Mouse (Mus musculus) left cerebral cortex, adult 18-20 months (tissue): ENCODE data around the gene Hspa1a. TPM values are rescaled to one million over a fixed set of nuclear protein-coding genes. Genes with fewer than 3 reads are reported as not detected.
"Not testable (repeated sequence)": the region's sequence is repeated elsewhere in the genome, so short reads cannot be mapped to it uniquely, and the experiment has no call there.

ENCODE experiments used
- DNase-seq, 2 experiments: peaks; one replicate each; pipeline ENCODE4 v3.0.0; 2021 to 2022; ENCODE audit warnings: low spot score in 2 of 2, mixed read lengths in 1 of 2
- long read RNA-seq, 2 experiments: library from polyadenylated mRNA; stranded (forward); transcript quantifications; one replicate each; pipeline ENCODE4 v2.0.0; 2021
- total RNA-seq, 2 experiments: library from RNA; stranded (reverse); gene quantifications; 2 replicates each; pipeline ENCODE4 v1.2.3; 2021

Hspa1a gene
- total RNA-seq = 10 to 100 TPM; 22.1 to 23.4 TPM
- long read RNA-seq, experiment 1, transcript Hspa1a-201 (1 exons, 2,967 nt) = major isoform, 50 of 50 reads
- long read RNA-seq, experiment 1, partial matches to known transcripts = 0 of 50 reads
- long read RNA-seq, experiment 1, other reads (novel, unspliced or antisense) = 0 of 50 reads
- long read RNA-seq, experiment 2, transcript Hspa1a-201 (1 exons, 2,967 nt) = major isoform, 30 of 30 reads
- long read RNA-seq, experiment 2, partial matches to known transcripts = 0 of 30 reads
- long read RNA-seq, experiment 2, other reads (novel, unspliced or antisense) = 0 of 30 reads

- DNase-seq = peak; percentile 68 to 77
These were observed at the start of gene Hspa1a, which contains the start of gene Hspa1l for GRCm38 (mm10) chr17:34972069-34972749. Gene Hspa1a (minus strand): TSS chr17:34972156. Gene Hspa1l (plus strand): TSS chr17:34972703.

GRCm38 (mm10) chr17:35021163-35021808 is 49.3 kb upstream of the Hspa1a start:
- DNase-seq = peak; percentile 85 to 93

GRCm38 (mm10) chr17:35020551-35020950 is 48.6 kb upstream of the Hspa1a start:
- no peak for DNase-seq

- no peak for DNase-seq
These were observed 47.9 kb upstream of the Hspa1a start for GRCm38 (mm10) chr17:35019894-35020293.

GRCm38 (mm10) chr17:35018171-35018570 is 46.2 kb upstream of the Hspa1a start:
- no peak for DNase-seq

GRCm38 (mm10) chr17:35017706-35018030 is 45.7 kb upstream of the Hspa1a start:
- DNase-seq = no peak

- no peak for DNase-seq
These were observed 45.1 kb upstream of the Hspa1a start for GRCm38 (mm10) chr17:35016791-35017705.

- no peak for DNase-seq
These were observed 44.4 kb upstream of the Hspa1a start, which contains the start of gene Vwa7 for GRCm38 (mm10) chr17:35016376-35016775. Gene Vwa7 (plus strand): TSS chr17:35016579.

GRCm38 (mm10) chr17:35015296-35015695 is 43.3 kb upstream of the Hspa1a start:
- DNase-seq = no peak

GRCm38 (mm10) chr17:35013221-35013620 is 41.3 kb upstream of the Hspa1a start:
- DNase-seq = no peak

- no peak for DNase-seq
These were observed 40.5 kb upstream of the Hspa1a start for GRCm38 (mm10) chr17:35012430-35012829.

- no peak for DNase-seq
These were observed 39.5 kb upstream of the Hspa1a start for GRCm38 (mm10) chr17:35011440-35011839.

GRCm38 (mm10) chr17:35009586-35009985 is 37.6 kb upstream of the Hspa1a start:
- no peak for DNase-seq

GRCm38 (mm10) chr17:35007387-35007991 is 35.5 kb upstream of the Hspa1a start:
- no peak for DNase-seq

- DNase-seq = not testable (repeated sequence)
These were observed 33.9 kb upstream of the Hspa1a start for GRCm38 (mm10) chr17:35005902-35006301.

GRCm38 (mm10) chr17:35005158-35005557 is 33.2 kb upstream of the Hspa1a start:
- DNase-seq = no peak

- DNase-seq = no peak
These were observed 32.2 kb upstream of the Hspa1a start for GRCm38 (mm10) chr17:35004075-35004717.

GRCm38 (mm10) chr17:35003022-35003838 is 31.3 kb upstream of the Hspa1a start:
- DNase-seq = no peak

GRCm38 (mm10) chr17:35002153-35002865 is 30.4 kb upstream of the Hspa1a start:
- no peak for DNase-seq
